Mouse (Mus musculus): Measurements from ENCODE around the gene Olfr555. TPM values are rescaled to one million over a fixed set of nuclear protein-coding genes. Genes with fewer than 3 reads are reported as not detected.
"Not testable (repeated sequence)": the region's sequence is repeated elsewhere in the genome, so short reads cannot be mapped to it uniquely, and the experiment has no call there.

Gene Olfr555
- not detected in 2 replicates for polyA plus RNA-seq (2015; fragmentation: Nextera tagmentation; extraction: Ambion mirVana)

DNA sequence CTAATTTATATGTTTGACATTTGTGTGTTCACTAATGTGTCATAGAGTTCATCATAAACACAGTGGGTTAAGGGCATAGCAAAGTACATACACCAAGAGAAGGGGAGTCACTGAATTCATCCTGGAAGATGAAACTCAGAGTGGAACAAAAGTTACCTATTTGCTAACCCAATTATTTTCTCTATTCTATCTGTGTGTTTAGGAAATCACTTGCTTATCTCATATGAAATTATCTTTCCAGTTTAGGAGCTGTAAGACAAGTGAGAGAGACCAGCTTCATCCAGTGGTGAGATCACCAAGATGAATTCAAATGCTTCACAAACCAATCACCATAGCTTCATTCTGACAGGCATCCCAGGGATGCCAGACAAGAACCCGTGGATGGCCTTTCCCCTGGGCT is at the start of gene Olfr555:
Gene Olfr555, plus strand, starts transcription at position 301 of the 400 bp plus-strand sequence.
- H3K27me3 ChIP-seq = no peaks in the 10 kb centered on the region
- no peak within 1 kb of the TSS for H3K4me2 ChIP-seq (replicated peaks)
- H3K4me1 ChIP-seq = no peaks in the 10 kb centered on the region
- no peak within 1 kb of the TSS for H3K27ac ChIP-seq (replicated peaks)
- ATAC-seq (replicated peaks) = no peak
- 79% methylated on average over 1 of the region's 1 CpGs for WGBS
- no peaks in the 10 kb centered on the region for H3K9me3 ChIP-seq
- no peaks in the 10 kb centered on the region for H3K36me3 ChIP-seq
- H3K9ac ChIP-seq (replicated peaks) = no peak within 1 kb of the TSS
- no peak within 1 kb of the TSS for H3K4me3 ChIP-seq

GRCm38 (mm10) chr7:102618118-102618517 is 40.5 kb upstream of the Olfr555 start, which contains the start of gene Olfr553:
Gene Olfr553, minus strand, starts transcription at chr7:102618218.
- Histone ChIP-seq H3K4me3 (no peak within 1 kb of the TSS), H3K27me3 (no peaks in the 10 kb centered on the region), H3K36me3 (no peaks in the 10 kb centered on the region), H3K27ac (replicated peaks) (no peak within 1 kb of the TSS), H3K9me3 (no peaks in the 10 kb centered on the region), H3K9ac (replicated peaks) (no peak within 1 kb of the TSS), H3K4me2 (replicated peaks) (no peak within 1 kb of the TSS), H3K4me1 (no peaks in the 10 kb centered on the region)
- ATAC-seq (replicated peaks) = no peak

DNA sequence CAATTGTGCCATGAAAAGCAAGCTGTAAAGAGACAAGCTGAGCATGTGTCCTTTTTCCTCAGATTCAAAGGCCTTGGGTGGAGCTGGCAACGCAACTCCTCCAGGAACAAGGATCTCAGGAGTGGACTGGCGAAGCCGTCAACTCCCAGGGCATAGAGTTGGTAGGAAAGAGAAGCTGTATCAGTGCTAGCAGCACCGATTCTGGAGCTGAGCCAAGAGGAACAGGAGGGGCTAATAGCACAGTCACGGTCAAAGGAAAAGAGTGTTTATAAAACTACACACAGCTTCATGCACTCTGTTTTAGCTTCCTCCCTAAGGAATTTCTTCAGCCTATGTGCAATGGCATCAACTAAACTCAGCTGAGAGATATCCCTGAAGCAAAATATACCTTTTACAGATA is 39.0 kb upstream of the Olfr555 start:
- no peak for ATAC-seq (replicated peaks)
- H3K27me3 ChIP-seq = no peaks in the 10 kb centered on the region
- WGBS = 67% methylated on average over 5 of the region's 5 CpGs

DNA sequence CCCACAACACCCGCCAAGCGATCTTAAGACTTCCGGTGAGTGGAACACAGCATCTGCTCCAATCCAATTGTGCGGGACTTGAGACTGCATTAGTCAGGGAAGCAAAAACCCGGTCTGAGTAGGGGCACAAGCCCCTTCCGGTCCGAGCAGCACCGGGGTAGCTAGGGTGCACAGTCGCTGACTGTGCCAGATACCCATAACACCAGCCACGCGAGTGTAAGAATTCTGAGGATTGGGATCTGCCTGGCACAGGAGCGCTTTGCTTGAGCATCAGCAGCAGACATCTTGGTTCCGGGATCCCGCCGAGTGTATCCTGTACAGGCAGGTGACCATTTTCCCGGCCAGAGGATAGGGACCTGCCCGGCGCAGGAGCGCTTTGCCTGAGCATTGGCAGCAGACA is 38.3 kb upstream of the Olfr555 start:
- not testable (repeated sequence) for ATAC-seq (replicated peaks); H3K36me3 ChIP-seq
- 91% methylated on average over 19 of the region's 19 CpGs for WGBS

More for the DNA sequence above, 39.0 kb upstream of the Olfr555 start:
- Histone ChIP-seq H3K4me3 (no peak overlapping the region), H3K36me3 (no peaks in the 10 kb centered on the region), H3K9ac (replicated peaks) (no peak overlapping the region), H3K27ac (replicated peaks) (no peak overlapping the region), H3K9me3 (no peaks in the 10 kb centered on the region), H3K4me1 (no peaks in the 10 kb centered on the region), H3K4me2 (replicated peaks) (no peak overlapping the region)

DNA sequence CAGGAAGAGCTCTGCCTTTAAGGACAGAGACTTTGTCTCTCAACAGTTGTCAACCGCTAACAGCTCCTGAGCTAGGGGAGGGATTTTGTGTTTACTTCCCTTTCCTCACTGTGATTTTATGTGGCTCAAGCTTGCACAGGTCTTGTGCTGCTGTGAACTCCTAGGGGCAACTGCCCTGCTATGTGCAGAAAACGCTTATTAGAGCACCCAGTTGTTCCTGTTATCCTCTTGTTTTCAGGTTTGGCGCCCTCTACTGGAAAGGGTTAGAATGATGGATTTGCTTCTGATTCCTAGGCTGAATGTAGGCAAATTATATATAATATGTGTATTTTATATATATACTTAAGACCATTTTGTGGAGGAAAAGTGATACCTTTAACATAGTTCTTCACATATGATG is 22.0 kb upstream of the Olfr555 start:
- ATAC-seq (replicated peaks) = no peak
- 34% methylated on average over 3 of the region's 3 CpGs for WGBS

More for the DNA sequence above, 38.3 kb upstream of the Olfr555 start:
- H3K4me2 ChIP-seq (replicated peaks); H3K9ac ChIP-seq (replicated peaks); H3K9me3 ChIP-seq; H3K27ac ChIP-seq (replicated peaks); H3K27me3 ChIP-seq; H3K4me3 ChIP-seq; H3K4me1 ChIP-seq: not testable (repeated sequence)

GRCm38 (mm10) chr7:102638132-102638531 is 20.5 kb upstream of the Olfr555 start, which contains the start of gene Olfr554:
Gene Olfr554, plus strand, starts transcription at chr7:102638432.
- no peak within 1 kb of the TSS for H3K9ac ChIP-seq (replicated peaks)
- H3K27ac ChIP-seq (replicated peaks) = no peak within 1 kb of the TSS
- H3K27me3 ChIP-seq = no peaks in the 10 kb centered on the region
- H3K36me3 ChIP-seq = no peaks in the 10 kb centered on the region
- H3K4me2 ChIP-seq (replicated peaks) = no peak within 1 kb of the TSS
- no peak within 1 kb of the TSS for H3K4me3 ChIP-seq
- no peak for ATAC-seq (replicated peaks)
- no peaks in the 10 kb centered on the region for H3K9me3 ChIP-seq
- 79% methylated on average over 1 of the region's 1 CpGs for WGBS
- no peaks in the 10 kb centered on the region for H3K4me1 ChIP-seq

More for the DNA sequence above, 22.0 kb upstream of the Olfr555 start:
- Histone ChIP-seq H3K4me2 (replicated peaks) (no peak overlapping the region), H3K27ac (replicated peaks) (no peak overlapping the region), H3K4me1 (no peaks in the 10 kb centered on the region), H3K4me3 (no peak overlapping the region), H3K27me3 (no peaks in the 10 kb centered on the region), H3K9me3 (no peaks in the 10 kb centered on the region), H3K36me3 (no peaks in the 10 kb centered on the region), H3K9ac (replicated peaks) (no peak overlapping the region)

DNA sequence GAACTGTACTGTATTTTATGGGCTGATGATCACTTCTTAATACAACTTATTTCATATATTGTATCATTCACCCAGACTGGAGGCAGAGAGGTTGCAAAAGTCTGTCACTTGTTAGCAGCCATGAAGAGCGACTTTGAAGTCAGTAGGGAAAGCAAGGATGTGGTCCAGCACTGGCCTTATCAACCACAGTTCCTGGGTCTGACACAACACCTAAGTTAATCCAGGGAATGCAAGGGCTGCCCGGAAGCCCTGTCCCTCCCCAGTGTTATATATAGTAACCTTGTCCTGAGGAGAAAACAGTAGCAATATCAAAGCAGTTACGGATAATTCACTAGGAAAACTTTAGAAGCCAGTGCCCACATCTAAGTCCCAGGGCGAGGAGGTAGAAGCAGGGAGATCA is 13.7 kb upstream of the Olfr555 start:
- not testable (repeated sequence) for H3K4me3 ChIP-seq; H3K27ac ChIP-seq (replicated peaks); H3K9ac ChIP-seq (replicated peaks); H3K36me3 ChIP-seq; H3K4me1 ChIP-seq; H3K27me3 ChIP-seq; H3K9me3 ChIP-seq; ATAC-seq (replicated peaks); H3K4me2 ChIP-seq (replicated peaks)
- WGBS = 90% methylated on average over 4 of the region's 4 CpGs

DNA sequence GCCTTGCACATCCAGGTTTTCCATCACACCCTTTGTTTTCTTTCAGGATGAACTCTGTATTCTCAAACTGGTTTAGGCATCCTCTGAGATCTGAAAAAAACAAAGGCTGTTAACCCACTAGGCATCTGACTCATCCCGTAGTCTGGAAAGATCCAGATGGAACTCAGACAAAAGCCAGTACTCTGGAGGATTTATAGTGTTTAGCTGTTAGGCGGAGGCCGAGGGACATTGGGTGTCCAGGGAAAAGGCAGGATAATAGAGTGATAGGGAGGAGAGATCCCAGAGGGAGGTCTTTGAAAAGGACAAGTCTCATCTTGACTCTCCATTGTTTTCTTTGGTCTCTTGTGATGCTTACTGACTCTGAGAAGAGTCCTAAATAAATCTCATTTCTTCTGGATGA is 6.0 kb downstream of the Olfr555 start, which contains the start of gene Olfr556:
Gene Olfr556, plus strand, starts transcription at position 301 of the 400 bp plus-strand sequence.
- H3K4me1 ChIP-seq = no peaks in the 10 kb centered on the region
- WGBS = 60% methylated on average over 3 of the region's 3 CpGs
- no peak within 1 kb of the TSS for H3K4me2 ChIP-seq (replicated peaks)
- no peak within 1 kb of the TSS for H3K4me3 ChIP-seq
- no peaks in the 10 kb centered on the region for H3K9me3 ChIP-seq
- no peak for ATAC-seq (replicated peaks)
- no peaks in the 10 kb centered on the region for H3K36me3 ChIP-seq
- no peak within 1 kb of the TSS for H3K9ac ChIP-seq (replicated peaks)
- no peak within 1 kb of the TSS for H3K27ac ChIP-seq (replicated peaks)
- H3K27me3 ChIP-seq = no peaks in the 10 kb centered on the region

- Histone ChIP-seq H3K4me3 (no peak overlapping the region), H3K4me2 (replicated peaks) (no peak overlapping the region)
- WGBS = 54% methylated on average over 2 of the region's 2 CpGs
Observed at GRCm38 (mm10) chr7:102665378-102665777, 6.8 kb downstream of the Olfr555 start.

GRCm38 (mm10) chr7:102676225-102676624 is 17.6 kb downstream of the Olfr555 start:
- Histone ChIP-seq H3K36me3 (no peaks in the 10 kb centered on the region), H3K27ac (replicated peaks) (no peak overlapping the region), H3K9me3 (no peaks in the 10 kb centered on the region), H3K4me3 (no peak overlapping the region), H3K27me3 (no peaks in the 10 kb centered on the region), H3K4me1 (no peaks in the 10 kb centered on the region), H3K4me2 (replicated peaks) (no peak overlapping the region), H3K9ac (replicated peaks) (no peak overlapping the region)
- no peak for ATAC-seq (replicated peaks)
- WGBS = 82% methylated on average over 2 of the region's 2 CpGs

More at GRCm38 (mm10) chr7:102665378-102665777, 6.8 kb downstream of the Olfr555 start:
- Histone ChIP-seq H3K27ac (replicated peaks) (no peak overlapping the region), H3K27me3 (no peaks in the 10 kb centered on the region), H3K9me3 (no peaks in the 10 kb centered on the region), H3K36me3 (no peaks in the 10 kb centered on the region), H3K4me1 (no peaks in the 10 kb centered on the region), H3K9ac (replicated peaks) (no peak overlapping the region)
- ATAC-seq (replicated peaks) = no peak

DNA sequence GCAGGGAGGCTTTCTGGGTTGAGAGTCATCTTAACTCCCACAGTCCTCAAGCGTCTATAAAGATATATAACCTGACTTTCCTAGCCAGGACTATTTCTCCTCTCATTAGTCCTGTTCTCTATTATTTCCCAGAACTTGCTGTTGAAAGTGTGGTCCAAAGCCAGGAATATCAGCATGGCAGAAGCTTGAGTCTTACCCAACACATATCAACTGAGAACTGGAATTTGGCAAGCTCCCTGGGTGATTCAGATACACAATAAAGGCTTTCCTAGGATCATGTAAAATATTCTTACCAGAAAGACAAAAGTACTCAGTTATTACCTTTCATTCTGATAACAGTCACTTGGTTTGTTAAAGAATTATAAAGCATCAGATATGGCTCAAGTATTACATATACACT is 23.3 kb downstream of the Olfr555 start:
- Histone ChIP-seq H3K4me3 (no peak overlapping the region), H3K27ac (replicated peaks) (no peak overlapping the region), H3K4me2 (replicated peaks) (no peak overlapping the region), H3K4me1 (no peaks in the 10 kb centered on the region), H3K27me3 (no peaks in the 10 kb centered on the region), H3K9ac (replicated peaks) (no peak overlapping the region), H3K36me3 (no peaks in the 10 kb centered on the region), H3K9me3 (no peaks in the 10 kb centered on the region)
- ATAC-seq (replicated peaks) = no peak
- 98% methylated on average over 1 of the region's 1 CpGs for WGBS

DNA sequence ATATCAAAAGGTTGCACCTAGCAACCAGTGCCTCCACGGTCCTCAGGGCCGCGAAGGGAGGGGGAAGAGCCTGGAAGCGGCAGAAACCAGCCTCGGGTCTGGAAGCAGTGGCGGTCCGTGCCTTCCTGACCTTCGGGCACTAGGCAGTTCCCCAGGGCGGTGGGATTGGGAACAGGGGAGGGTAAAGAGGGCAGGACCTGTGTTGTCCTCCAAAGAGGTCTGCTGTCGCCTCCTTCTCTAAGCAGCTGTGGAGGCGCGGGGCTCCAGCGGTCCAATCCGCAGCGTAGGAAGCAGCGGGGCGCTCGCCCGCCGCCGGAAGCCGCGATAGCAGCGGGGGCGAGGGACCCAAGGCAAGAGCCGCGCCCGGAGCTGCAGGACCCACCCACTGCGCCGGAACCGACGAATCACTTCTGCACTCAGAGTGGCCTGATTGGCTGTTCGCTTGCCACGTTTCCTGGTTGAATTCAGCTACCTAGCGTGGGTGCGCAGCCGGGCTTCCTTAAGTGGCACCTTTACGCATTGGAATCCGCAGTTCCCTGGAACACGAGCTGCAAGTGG is 28.4 kb downstream of the Olfr555 start, which contains the start of gene Trim68:
Gene Trim68, minus strand, starts transcription at position 384 of the 558 bp plus-strand sequence.
- Histone ChIP-seq H3K4me3 (peak within 1 kb of the TSS; percentile 63), H3K27me3 (no peaks in the 10 kb centered on the region), H3K4me2 (replicated peaks) (peak within 1 kb of the TSS; percentile 85), H3K9ac (replicated peaks) (peak within 1 kb of the TSS; percentile 72), H3K27ac (replicated peaks) (peak within 1 kb of the TSS; percentile 56; the same call in 1 of the 2 replicates), H3K36me3 (no peaks in the 10 kb centered on the region), H3K4me1 (0 out of 2 replicates have a peak, but pooled peaks cover 4% of the 10 kb centered on the region), H3K9me3 (no peaks in the 10 kb centered on the region)
- peak; percentile 99 for ATAC-seq (replicated peaks)
- WGBS = under 1% methylated on average over 40 of the region's 40 CpGs
